Mouse (Mus musculus) thymus, postnatal 36 days (tissue): ENCODE results near the gene Mettl27.

Experiments used
- DNase-seq, 2 experiments: peaks; one replicate each; pipeline ENCODE4 v3.0.0; 2022; ENCODE audit warnings: mixed read lengths in 2 of 2

Mettl27 gene

GRCm38 (mm10) chr5:134932179-134932902, at the start of gene Mettl27:
Gene Mettl27, plus strand, starts transcription at chr5:134932368.
- DNase-seq, result peak; percentile 93 to 94

- no peak for DNase-seq
Observed at GRCm38 (mm10) chr5:134883077-134883476, 49.1 kb upstream of the Mettl27 start.

- no peak for DNase-seq
Observed at GRCm38 (mm10) chr5:134887447-134888335, 44.5 kb upstream of the Mettl27 start.

GRCm38 (mm10) chr5:134888505-134888904, 43.7 kb upstream of the Mettl27 start:
- no peak for DNase-seq

GRCm38 (mm10) chr5:134890601-134891054, 41.5 kb upstream of the Mettl27 start:
- DNase-seq, result no peak

- DNase-seq, result no peak
Observed at GRCm38 (mm10) chr5:134891552-134891951, 40.6 kb upstream of the Mettl27 start.

GRCm38 (mm10) chr5:134892717-134893116, 39.5 kb upstream of the Mettl27 start:
- no peak for DNase-seq

- no peak for DNase-seq
Observed at GRCm38 (mm10) chr5:134895291-134895690, 36.9 kb upstream of the Mettl27 start.

- no peak for DNase-seq
Observed at GRCm38 (mm10) chr5:134896965-134897364, 35.2 kb upstream of the Mettl27 start.

GRCm38 (mm10) chr5:134897596-134897995, 34.6 kb upstream of the Mettl27 start:
- DNase-seq, result no peak

- no peak for DNase-seq
Observed at GRCm38 (mm10) chr5:134901012-134901643, 31.0 kb upstream of the Mettl27 start.

GRCm38 (mm10) chr5:134901644-134902027, 30.5 kb upstream of the Mettl27 start:
- DNase-seq, result no peak

GRCm38 (mm10) chr5:134906633-134907032, 25.5 kb upstream of the Mettl27 start, which contains the start of gene Tmem270:
Gene Tmem270, minus strand, starts transcription at chr5:134906733.
- no peak for DNase-seq

GRCm38 (mm10) chr5:134907135-134907534, 25.0 kb upstream of the Mettl27 start:
- peak; percentile 92 to 97 for DNase-seq

GRCm38 (mm10) chr5:134911901-134912300, 20.3 kb upstream of the Mettl27 start:
- DNase-seq, result no peak

- no peak for DNase-seq
Observed at GRCm38 (mm10) chr5:134913352-134913751, 18.8 kb upstream of the Mettl27 start.

GRCm38 (mm10) chr5:134913753-134914152, 18.4 kb upstream of the Mettl27 start:
- no peak for DNase-seq

- DNase-seq, result no peak
Observed at GRCm38 (mm10) chr5:134914510-134914909, 17.7 kb upstream of the Mettl27 start.

GRCm38 (mm10) chr5:134915311-134915710, 16.9 kb upstream of the Mettl27 start, which contains the start of gene Cldn13:
Gene Cldn13, minus strand, starts transcription at chr5:134915526.
- DNase-seq, result no peak

GRCm38 (mm10) chr5:134918071-134918832, 13.9 kb upstream of the Mettl27 start:
- DNase-seq, result peak; percentile 65 to 68

GRCm38 (mm10) chr5:134919097-134919496, 13.1 kb upstream of the Mettl27 start:
- no peak for DNase-seq

- no peak for DNase-seq
Observed at GRCm38 (mm10) chr5:134920106-134920687, 12.0 kb upstream of the Mettl27 start.
